Mouse (Mus musculus) cerebellum, adult 11-12 months (tissue): Measurements from ENCODE around the gene Fbxo3.
"Not testable (repeated sequence)": the region's sequence is repeated elsewhere in the genome, so short reads cannot be mapped to it uniquely, and the experiment has no call there.

Source experiments
- DNase-seq: peaks from one replicate; pipeline ENCODE4 v3.0.0; 2022

The Fbxo3 gene

DNA sequence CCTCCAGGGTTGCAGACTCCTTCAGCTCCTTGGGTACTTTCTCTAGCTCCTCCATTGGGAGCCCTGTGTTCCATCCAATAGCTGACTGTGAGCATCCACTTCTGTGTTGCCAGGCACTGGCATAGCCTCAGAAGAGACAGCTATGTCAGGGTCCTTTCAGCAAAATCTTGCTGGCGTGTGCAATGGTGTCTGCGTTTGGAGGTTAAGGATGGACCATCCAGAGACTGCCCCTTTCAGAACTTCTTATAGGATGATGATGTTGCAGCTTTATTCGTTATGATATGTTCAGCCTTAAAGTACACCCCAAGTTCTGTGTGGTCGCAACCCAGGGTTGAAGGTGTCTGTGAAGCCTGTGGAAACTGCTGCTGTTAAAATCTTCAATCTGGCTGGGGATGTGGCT is 69.9 kb downstream of the Fbxo3 start:
- not testable (repeated sequence) for DNase-seq

DNA sequence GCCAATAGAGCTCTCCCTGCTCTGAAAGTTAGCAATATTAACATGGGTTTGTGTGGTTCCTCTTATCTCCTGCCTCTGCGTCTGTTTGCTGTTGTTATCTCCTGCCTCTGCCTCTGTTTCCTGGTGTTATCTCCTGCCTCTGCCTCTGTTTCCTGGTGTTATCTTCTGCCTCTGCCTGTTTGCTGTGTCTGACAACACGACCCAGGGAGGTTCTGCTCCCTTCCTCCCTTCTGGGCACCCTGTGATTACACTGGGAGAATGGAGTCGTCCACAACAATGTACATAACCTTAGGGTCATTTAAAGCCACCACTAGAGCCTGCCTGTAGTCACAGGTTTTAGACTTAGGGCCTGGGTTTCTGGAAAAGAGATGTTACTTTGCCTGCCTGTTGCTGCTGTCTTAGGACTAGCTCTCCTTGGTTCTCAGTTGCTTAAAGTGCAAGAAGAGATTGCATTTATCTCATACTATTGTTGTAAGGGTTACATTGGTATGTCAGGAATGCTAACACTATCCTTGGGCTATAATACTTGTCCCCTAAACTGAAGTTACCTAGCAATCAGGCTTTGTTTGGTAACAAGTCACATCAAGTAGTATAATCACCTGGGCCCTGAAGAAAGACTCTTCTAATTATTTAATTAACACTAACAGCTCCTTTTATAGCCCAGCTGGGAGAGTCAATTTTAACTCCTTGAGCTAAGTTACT is 71.2 kb downstream of the Fbxo3 start:
- no peak for DNase-seq

DNA sequence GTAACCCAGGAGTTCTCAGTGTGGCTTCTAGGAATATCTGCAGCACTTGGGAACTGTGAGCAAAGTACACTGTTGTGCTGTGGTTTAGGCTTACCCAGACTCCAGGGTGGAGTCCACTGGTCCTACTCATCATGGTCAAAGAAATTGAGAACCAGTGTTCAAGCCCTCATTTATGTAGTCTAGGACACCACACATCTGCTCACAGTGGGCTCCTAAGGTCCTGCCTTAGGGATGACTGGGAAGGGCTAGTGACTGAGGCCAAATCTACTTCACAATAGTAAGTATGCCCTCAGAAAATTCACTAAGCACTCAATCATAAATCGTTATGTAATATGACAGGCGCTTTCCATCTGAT is 71.7 kb downstream of the Fbxo3 start:
- DNase-seq, result no peak

- DNase-seq, result no peak
Measured at GRCm38 (mm10) chr2:104099946-104100345, 72.4 kb downstream of the Fbxo3 start.

DNA sequence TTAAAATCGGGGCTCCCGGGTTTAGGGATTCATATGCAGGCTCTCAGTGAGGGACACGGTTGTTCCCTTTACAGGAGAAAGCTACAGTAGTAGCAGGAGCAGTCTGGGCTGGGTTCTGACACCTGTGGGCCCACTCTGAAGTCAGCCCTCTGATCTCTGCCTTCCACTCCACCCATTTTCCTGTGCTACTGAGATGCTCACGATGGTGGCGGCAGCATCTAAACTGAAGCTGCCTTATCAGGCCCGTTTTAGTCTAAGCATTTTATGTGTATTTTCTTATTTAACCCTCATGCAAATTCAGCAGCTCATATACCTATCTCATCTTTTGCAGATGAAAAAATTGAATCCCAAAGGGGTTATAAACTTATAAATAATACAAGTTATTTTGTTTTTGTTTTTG is 77.3 kb downstream of the Fbxo3 start:
- no peak for DNase-seq

GRCm38 (mm10) chr2:104109021-104109420 is 81.5 kb downstream of the Fbxo3 start:
- DNase-seq, result not testable (repeated sequence)

DNA sequence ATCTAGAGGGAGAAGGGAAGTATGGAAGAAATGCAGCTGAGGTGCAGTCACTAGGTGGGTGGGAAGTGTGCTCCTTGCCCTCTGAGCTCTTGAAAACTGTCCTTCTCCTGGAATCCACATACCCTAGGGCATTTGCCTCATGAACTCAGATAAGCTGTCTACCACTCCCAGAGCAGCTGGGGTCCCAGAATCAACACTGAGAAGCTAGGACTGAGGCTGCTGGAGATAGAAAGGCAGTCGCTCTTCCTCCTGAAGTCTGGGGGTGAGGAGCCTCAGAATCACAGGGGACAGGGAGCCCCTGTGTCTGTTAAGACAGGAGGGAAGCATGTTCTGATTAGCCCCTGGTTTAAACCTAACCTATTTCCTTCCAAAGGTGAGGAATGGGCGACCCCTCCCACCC is 82.0 kb downstream of the Fbxo3 start:
- DNase-seq, result no peak

DNA sequence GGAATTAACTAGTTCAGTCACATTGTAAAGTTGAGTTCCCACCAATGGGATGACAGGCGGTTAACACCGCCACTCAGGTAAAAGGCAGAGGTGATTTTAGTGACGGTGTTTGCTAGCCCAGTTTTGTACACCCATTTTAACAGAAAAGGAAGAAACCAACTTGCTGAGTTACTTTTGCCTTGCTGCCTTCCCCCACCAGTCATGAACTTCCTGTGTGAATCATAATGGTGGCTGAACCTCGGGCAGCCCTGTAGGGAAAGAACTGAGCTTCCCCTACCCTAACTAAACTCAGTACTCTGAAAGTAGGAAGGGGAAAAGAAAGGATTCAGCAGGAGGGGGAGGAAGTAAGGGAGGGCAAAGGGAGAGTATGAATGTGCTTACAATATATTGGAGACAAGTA is 82.5 kb downstream of the Fbxo3 start:
- DNase-seq, result no peak

DNA sequence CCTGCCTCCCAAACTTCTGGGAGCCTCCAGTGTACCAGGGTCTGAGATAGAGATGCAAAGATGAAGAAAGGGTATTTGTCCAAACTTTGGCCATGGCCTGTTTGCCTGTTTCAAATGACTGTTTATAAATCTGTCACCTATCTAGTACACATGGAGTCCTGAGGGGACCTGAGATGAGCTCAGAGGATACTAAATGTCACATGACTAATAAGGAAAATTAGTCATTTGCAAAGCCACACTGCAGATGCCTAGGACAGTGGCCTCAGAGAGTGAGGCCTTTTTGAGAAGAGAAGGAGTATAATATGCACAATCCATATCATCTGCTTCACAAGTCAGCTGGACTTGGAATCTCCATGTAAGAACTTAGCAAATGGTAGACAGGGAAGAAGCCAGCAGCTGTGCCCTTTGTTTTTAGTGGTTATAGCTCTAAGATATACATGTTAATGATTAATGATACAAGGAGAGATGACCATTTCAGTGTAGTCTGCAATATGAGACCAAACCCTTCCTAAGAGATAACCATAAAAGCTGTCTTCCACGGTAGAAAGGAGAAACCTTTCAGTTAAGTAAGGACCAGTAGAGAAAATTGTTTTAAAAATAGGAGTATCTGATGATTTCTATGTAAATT is 83.8 kb downstream of the Fbxo3 start:
- DNase-seq, result not testable (repeated sequence)
